Mouse (Mus musculus): ENCODE measurements around the gene Bud31.

DNA sequence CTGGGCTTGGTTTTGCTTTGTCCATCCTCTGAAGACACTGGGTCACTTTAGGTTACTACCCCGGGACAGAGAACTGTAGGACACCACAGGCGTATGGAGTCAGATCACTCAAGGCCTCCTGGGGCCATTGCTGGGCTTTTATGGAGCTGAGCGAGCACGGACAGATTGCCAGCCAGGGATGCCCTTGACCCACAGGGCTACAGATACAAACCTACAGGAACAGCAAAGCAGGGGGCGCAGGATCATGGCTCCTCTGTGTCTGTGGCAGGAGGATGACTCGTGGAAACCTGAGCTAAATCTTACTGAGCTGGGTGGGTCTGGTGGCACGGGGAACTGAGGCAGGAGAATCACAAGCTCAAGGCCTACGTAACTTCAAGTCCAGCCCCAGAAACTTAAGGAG is 27.6 kb upstream of the Bud31 start:
- TF ChIP-seq CTCF (IDR thresholded peaks at IDR 0.05; ENCODE audit: control insufficient read depth, insufficient read depth, insufficient replicate concordance, low read depth, low read length) (no peak), POLR2A (IDR thresholded peaks at IDR 0.05; ENCODE audit: control insufficient read depth, low read depth, low read length) (no peak)
